Mouse (Mus musculus): ENCODE results near the gene Vsig10l. TPM values are rescaled to one million over a fixed set of nuclear protein-coding genes. Genes with fewer than 3 reads are reported as not detected.

Vsig10l gene
- polyA plus RNA-seq, 1 experiment from 2014 or later: 3.6 TPM

- Histone ChIP-seq H3K4me3 (ENCODE audit: low read length) (peak overlapping the region; percentile 48), H3K36me3 (ENCODE audit: control insufficient read depth, insufficient read depth, low read length) (no peaks in the 10 kb centered on the region), H3K27me3 (ENCODE audit: control insufficient read depth, insufficient read depth, low read length) (peaks cover 3% of the 10 kb centered on the region), H3K4me2 (replicated peaks; ENCODE audit: low read depth, low read length) (peak overlapping the region; percentile 83), H3K27ac (ENCODE audit: low read depth, low read length) (no peak overlapping the region), H3K9ac (ENCODE audit: low read depth, low read length) (peak overlapping the region; percentile 60; the same call in 1 of the 2 replicates), H3K4me1 (ENCODE audit: control insufficient read depth, insufficient read depth, low read length) (no peaks in the 10 kb centered on the region), H3K9me3 (ENCODE audit: control insufficient read depth, low read length) (no peaks in the 10 kb centered on the region)
- 2% methylated on average over 3 of the region's 13 CpGs for WGBS
- ATAC-seq (ENCODE audit: low FRiP score, low TSS enrichment): peak; percentile 89
Measured at GRCm38 (mm10) chr7:43490182-43490584, 27.2 kb downstream of the Vsig10l start.

GRCm38 (mm10) chr7:43490861-43491260 is 27.9 kb downstream of the Vsig10l start:
- Histone ChIP-seq H3K4me3 (ENCODE audit: low read length) (no peak overlapping the region), H3K4me1 (ENCODE audit: control insufficient read depth, insufficient read depth, low read length) (no peaks in the 10 kb centered on the region), H3K27me3 (ENCODE audit: control insufficient read depth, insufficient read depth, low read length) (peaks cover 3% of the 10 kb centered on the region), H3K9me3 (ENCODE audit: control insufficient read depth, low read length) (no peaks in the 10 kb centered on the region), H3K9ac (ENCODE audit: low read depth, low read length) (no peak overlapping the region), H3K36me3 (ENCODE audit: control insufficient read depth, insufficient read depth, low read length) (no peaks in the 10 kb centered on the region), H3K27ac (ENCODE audit: low read depth, low read length) (no peak overlapping the region), H3K4me2 (replicated peaks; ENCODE audit: low read depth, low read length) (no peak overlapping the region)
- no peak for ATAC-seq (ENCODE audit: low FRiP score, low TSS enrichment)
- WGBS: 62% methylated on average over 9 of the region's 9 CpGs

GRCm38 (mm10) chr7:43495343-43496021 is 32.5 kb downstream of the Vsig10l start:
- 0 out of 2 replicates have a peak overlapping the region, but pooled peaks have one; percentile 8 for H3K4me2 ChIP-seq (replicated peaks; ENCODE audit: low read depth, low read length)

GRCm38 (mm10) chr7:43511707-43512478 is 48.9 kb downstream of the Vsig10l start:
- WGBS: 55% methylated on average over 4 of the region's 4 CpGs
- Histone ChIP-seq H3K36me3 (ENCODE audit: control insufficient read depth, insufficient read depth, low read length) (no peaks in the 10 kb centered on the region), H3K9ac (ENCODE audit: low read depth, low read length) (no peak overlapping the region), H3K4me2 (replicated peaks; ENCODE audit: low read depth, low read length) (no peak overlapping the region), H3K4me3 (ENCODE audit: low read length) (no peak overlapping the region), H3K27ac (ENCODE audit: low read depth, low read length) (no peak overlapping the region), H3K27me3 (ENCODE audit: control insufficient read depth, insufficient read depth, low read length) (no peaks in the 10 kb centered on the region), H3K9me3 (ENCODE audit: control insufficient read depth, low read length) (no peaks in the 10 kb centered on the region), H3K4me1 (ENCODE audit: control insufficient read depth, insufficient read depth, low read length) (no peaks in the 10 kb centered on the region)
- no peak for ATAC-seq (ENCODE audit: low FRiP score, low TSS enrichment)

More at GRCm38 (mm10) chr7:43495343-43496021, 32.5 kb downstream of the Vsig10l start:
- H3K36me3 ChIP-seq (ENCODE audit: control insufficient read depth, insufficient read depth, low read length): no peaks in the 10 kb centered on the region
- H3K27me3 ChIP-seq (ENCODE audit: control insufficient read depth, insufficient read depth, low read length): peaks cover 3% of the 10 kb centered on the region; the same call in 1 of the 2 replicates
- 14% methylated on average over 21 of the region's 21 CpGs for WGBS
- ATAC-seq (ENCODE audit: low FRiP score, low TSS enrichment): peak; percentile 76
- no peak overlapping the region for H3K4me3 ChIP-seq (ENCODE audit: low read length)
- H3K9me3 ChIP-seq (ENCODE audit: control insufficient read depth, low read length): peaks cover 6% of the 10 kb centered on the region
- H3K4me1 ChIP-seq (ENCODE audit: control insufficient read depth, insufficient read depth, low read length): no peaks in the 10 kb centered on the region
- H3K9ac ChIP-seq (ENCODE audit: low read depth, low read length): no peak overlapping the region
- H3K27ac ChIP-seq (ENCODE audit: low read depth, low read length): no peak overlapping the region

- H3K4me3 ChIP-seq (ENCODE audit: low read length): no peak overlapping the region
- no peak overlapping the region for H3K9ac ChIP-seq (ENCODE audit: low read depth, low read length)
- ATAC-seq (ENCODE audit: low FRiP score, low TSS enrichment): no peak
- no peaks in the 10 kb centered on the region for H3K36me3 ChIP-seq (ENCODE audit: control insufficient read depth, insufficient read depth, low read length)
- H3K4me2 ChIP-seq (replicated peaks; ENCODE audit: low read depth, low read length): no peak overlapping the region
- no peaks in the 10 kb centered on the region for H3K9me3 ChIP-seq (ENCODE audit: control insufficient read depth, low read length)
- H3K27ac ChIP-seq (ENCODE audit: low read depth, low read length): no peak overlapping the region
- 88% methylated on average over 4 of the region's 4 CpGs for WGBS
- H3K4me1 ChIP-seq (ENCODE audit: control insufficient read depth, insufficient read depth, low read length): no peaks in the 10 kb centered on the region
- no peaks in the 10 kb centered on the region for H3K27me3 ChIP-seq (ENCODE audit: control insufficient read depth, insufficient read depth, low read length)
Measured at GRCm38 (mm10) chr7:43512519-43512918, 49.6 kb downstream of the Vsig10l start.

GRCm38 (mm10) chr7:43515076-43515475 is 52.1 kb downstream of the Vsig10l start:
- H3K4me2 ChIP-seq (replicated peaks; ENCODE audit: low read depth, low read length): no peak overlapping the region
- no peak for ATAC-seq (ENCODE audit: low FRiP score, low TSS enrichment)
- H3K27me3 ChIP-seq (ENCODE audit: control insufficient read depth, insufficient read depth, low read length): no peaks in the 10 kb centered on the region
- no peaks in the 10 kb centered on the region for H3K9me3 ChIP-seq (ENCODE audit: control insufficient read depth, low read length)
- no peaks in the 10 kb centered on the region for H3K4me1 ChIP-seq (ENCODE audit: control insufficient read depth, insufficient read depth, low read length)
- H3K9ac ChIP-seq (ENCODE audit: low read depth, low read length): no peak overlapping the region
- no peaks in the 10 kb centered on the region for H3K36me3 ChIP-seq (ENCODE audit: control insufficient read depth, insufficient read depth, low read length)
- H3K27ac ChIP-seq (ENCODE audit: low read depth, low read length): no peak overlapping the region
- no peak overlapping the region for H3K4me3 ChIP-seq (ENCODE audit: low read length)
- 86% methylated on average over 5 of the region's 5 CpGs for WGBS

- H3K4me1 ChIP-seq (ENCODE audit: control insufficient read depth, insufficient read depth, low read length): no peaks in the 10 kb centered on the region
- H3K9ac ChIP-seq (ENCODE audit: low read depth, low read length): no peak overlapping the region
- H3K27me3 ChIP-seq (ENCODE audit: control insufficient read depth, insufficient read depth, low read length): no peaks in the 10 kb centered on the region
- no peak overlapping the region for H3K27ac ChIP-seq (ENCODE audit: low read depth, low read length)
- no peaks in the 10 kb centered on the region for H3K9me3 ChIP-seq (ENCODE audit: control insufficient read depth, low read length)
- H3K4me2 ChIP-seq (replicated peaks; ENCODE audit: low read depth, low read length): no peak overlapping the region
- no peak for ATAC-seq (ENCODE audit: low FRiP score, low TSS enrichment)
- WGBS: 83% methylated on average over 15 of the region's 15 CpGs
- H3K4me3 ChIP-seq (ENCODE audit: low read length): no peak overlapping the region
- no peaks in the 10 kb centered on the region for H3K36me3 ChIP-seq (ENCODE audit: control insufficient read depth, insufficient read depth, low read length)
Measured at GRCm38 (mm10) chr7:43518341-43518740, 55.4 kb downstream of the Vsig10l start.
